Mouse (Mus musculus): ENCODE data around the gene Cfap43.
A peak's percentile ranks its signal among the peaks of the same experiment; 100 is the strongest.

Cfap43 gene

GRCm38 (mm10) chr19:47913344-47913743, 5.7 kb downstream of the Cfap43 start:
- DNase-seq: no peak

DNA sequence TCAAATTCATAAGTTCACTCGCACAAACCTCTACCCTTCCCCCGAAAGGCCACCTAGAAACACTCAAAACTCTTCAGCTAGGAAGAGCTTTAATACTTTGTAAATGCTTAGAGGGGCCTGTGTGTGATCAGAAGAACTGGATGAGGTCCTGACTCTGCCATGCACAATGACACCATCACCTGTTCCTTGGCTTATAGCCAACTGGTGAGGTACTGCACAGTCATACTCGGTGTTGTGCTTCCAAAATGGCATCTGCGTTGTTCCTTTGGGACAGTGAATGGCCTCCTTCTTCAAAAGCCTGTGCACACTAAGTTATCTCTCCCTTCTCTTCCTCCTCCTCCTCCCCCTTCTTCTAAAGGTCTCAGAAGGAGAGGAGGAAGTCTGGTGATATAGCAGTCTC, 8.3 kb downstream of the Cfap43 start:
- no peak for DNase-seq

- DNase-seq: no peak
These were observed 8.9 kb downstream of the Cfap43 start for GRCm38 (mm10) chr19:47910117-47910618.

DNA sequence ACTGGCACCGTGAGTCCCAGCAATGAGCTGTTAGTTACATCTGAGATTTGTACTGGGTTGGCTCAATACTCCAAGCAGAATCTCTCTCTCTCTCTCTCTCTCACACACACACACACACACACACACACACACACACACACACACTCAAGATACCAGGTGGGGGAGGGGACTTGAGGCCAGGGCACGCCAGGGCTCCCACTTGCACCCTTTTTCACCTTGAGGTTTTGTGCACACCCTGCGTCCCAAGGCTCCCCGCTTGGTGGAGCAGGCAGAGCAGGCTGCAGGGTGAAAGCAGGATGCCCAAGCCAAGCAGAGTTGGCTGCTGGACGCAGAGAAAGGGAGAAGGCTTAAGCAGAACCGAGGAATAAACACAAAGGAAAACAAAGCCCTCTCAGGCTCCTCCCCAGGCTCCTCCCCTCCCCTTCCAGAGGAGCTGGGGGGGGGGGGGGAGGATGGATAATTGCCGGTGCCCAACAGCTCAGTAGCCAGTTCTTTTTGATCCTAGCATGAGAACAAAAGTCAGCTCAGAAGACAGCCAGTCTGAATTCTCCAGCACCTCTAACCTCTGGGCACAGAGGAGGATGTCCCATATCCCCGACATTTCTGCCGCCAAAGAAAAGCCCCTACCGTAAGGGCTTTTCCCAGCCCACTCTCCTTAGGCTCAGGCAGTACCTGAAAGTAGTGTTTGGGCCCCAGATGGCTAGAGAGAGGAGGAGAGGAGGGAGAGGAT, 9.5 kb downstream of the Cfap43 start:
- DNase-seq: no peak

GRCm38 (mm10) chr19:47908961-47909371, 10.1 kb downstream of the Cfap43 start:
- no peak for DNase-seq

- DNase-seq: no peak
These were observed 11.5 kb downstream of the Cfap43 start for GRCm38 (mm10) chr19:47907596-47907995.

GRCm38 (mm10) chr19:47905603-47906002, 13.5 kb downstream of the Cfap43 start:
- DNase-seq: peak; percentile 38 to 47

GRCm38 (mm10) chr19:47905081-47905480, 14.0 kb downstream of the Cfap43 start:
- DNase-seq: peak in 1 of 2 experiments; percentile 5

- no peak for DNase-seq
These were observed 15.4 kb downstream of the Cfap43 start for GRCm38 (mm10) chr19:47903679-47904078.

DNA sequence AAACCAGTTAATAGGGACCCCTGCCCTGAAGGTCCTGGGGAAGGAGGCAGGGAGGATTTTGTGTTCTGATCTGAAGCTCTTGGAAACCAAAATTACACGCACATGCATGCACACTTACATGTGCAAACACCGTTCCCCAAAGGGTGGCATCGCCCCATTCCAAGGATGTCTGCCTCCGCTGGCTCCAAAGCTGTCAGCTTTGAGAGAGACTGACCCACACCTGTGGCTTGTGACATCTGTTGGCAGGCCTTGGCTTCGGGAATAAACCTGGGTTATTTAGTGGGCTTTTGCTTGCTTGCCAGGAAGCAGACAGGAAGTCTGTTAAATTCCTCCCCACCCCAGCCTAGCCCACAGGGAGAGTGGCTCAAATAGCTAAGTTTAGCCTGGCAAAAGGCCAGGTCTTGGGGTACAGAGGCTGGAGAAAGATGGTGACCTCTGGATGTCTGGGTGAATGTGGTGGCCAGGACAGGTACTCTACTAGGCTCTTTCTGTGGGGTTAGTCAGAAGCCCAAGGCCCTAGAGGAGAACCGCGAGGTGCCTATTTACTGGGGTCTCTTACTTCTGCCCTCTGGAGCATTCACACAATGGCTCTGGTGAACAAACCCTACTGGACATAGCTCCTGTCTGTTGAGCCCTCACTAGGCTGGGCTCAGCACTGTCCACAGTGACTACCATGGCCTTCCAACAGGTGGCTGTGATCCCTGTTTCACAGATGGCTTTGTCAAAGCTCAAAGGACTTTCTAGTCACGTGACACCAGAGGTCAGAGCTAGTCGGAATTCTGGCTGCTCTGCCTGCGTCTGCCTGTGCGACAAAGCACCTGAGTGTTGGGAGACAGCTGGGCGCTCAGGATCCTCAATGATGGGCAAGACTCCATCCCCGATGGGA, 16.5 kb downstream of the Cfap43 start:
- no peak for DNase-seq

- no peak for DNase-seq
These were observed 18.5 kb downstream of the Cfap43 start for GRCm38 (mm10) chr19:47900558-47900957.

GRCm38 (mm10) chr19:47900012-47900411, 19.1 kb downstream of the Cfap43 start:
- peak in 1 of 2 experiments; percentile 21 for DNase-seq

- DNase-seq: no peak
These were observed 20.5 kb downstream of the Cfap43 start for GRCm38 (mm10) chr19:47898472-47899079.

DNA sequence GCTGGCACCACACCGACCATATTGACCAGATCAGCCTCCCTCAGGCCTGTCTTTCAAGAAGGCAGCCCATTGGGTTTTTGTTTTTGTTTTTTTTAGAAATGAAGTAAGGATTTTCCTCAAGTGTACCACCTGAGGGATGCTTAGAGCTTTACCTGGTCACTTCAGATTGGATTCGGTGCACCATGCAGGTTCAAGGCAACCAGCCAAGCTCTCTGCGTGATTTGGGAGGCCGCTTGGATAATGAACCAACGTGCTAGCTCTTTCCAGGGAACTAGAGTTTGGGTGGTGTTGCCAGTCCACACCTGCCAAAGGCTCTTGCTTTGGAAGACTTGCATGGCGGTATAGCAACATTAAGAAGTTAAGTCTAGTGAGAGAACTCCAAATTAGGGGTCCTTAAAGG, 26.0 kb downstream of the Cfap43 start:
- no peak for DNase-seq

GRCm38 (mm10) chr19:47891562-47892312, 27.4 kb downstream of the Cfap43 start:
- DNase-seq: no peak

DNA sequence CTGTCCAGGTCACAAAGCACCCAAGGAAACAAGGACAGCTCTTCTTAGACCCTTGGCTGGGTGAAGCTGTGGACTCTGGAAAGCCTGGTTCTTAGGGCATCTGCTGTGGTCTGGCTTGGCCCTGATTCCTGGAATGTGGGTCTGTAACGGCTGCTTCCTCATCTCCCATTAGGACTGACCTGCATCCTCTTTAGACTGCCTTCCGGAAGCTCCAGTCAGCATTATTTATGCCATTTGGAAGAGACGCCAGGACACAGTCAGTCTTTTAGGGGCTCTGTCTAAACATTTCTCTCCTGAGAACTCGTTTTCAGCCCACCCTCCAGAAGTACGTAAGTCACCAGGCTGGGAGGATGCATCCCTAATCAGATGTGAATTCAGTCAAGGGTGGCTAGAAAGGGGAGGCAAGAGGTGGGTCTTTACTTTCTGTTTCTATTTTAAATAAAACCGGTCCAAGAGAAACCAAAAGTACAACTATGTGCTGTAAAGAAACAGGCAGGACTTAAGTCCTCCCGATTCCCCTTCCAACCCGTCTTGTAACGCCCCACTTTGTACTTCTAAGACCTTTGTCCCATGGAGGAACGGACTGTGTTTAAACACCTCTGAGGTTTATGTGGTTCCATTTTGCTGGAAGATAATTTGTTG, 28.5 kb downstream of the Cfap43 start:
- DNase-seq: no peak

DNA sequence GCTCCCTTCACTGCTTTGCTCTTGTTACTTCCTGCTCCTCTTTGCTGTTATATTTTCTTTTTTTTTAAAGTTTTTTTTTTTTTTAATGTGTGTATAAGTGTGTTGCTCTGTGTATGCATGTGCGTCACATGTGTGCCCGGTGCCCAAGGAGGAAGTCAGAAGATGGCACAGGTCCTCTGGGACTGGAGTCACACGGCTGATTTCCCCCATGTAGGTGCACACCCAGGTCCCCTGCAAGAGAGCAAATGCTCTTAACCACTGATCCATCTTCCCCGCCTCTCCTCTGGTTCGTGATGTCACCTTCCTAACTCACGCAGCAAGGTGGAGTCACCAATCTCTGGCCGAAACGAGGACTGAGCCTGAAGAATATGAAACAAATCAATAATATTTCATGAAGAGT, 31.1 kb downstream of the Cfap43 start:
- DNase-seq: peak; percentile 55 to 72

DNA sequence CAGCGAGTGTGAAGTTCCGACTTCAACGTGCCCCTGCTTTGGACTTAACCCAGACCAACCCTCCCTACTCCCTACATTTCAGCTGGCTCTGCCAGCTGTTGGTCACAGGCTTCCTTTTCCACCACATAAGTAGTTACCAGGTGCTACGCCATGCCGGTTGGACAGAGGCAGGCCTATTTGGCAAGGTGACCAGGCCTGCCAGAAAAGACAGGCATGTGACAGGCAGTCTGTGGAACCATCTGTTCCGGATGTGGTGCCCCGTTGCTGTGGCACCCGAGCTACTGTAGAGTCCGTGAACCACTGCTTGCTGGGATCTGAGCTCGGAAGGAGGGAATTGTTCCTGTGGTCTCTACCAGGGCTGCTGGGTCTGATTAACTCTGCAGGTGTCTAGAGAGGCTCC, 31.7 kb downstream of the Cfap43 start:
- peak; percentile 59 to 64 for DNase-seq

DNA sequence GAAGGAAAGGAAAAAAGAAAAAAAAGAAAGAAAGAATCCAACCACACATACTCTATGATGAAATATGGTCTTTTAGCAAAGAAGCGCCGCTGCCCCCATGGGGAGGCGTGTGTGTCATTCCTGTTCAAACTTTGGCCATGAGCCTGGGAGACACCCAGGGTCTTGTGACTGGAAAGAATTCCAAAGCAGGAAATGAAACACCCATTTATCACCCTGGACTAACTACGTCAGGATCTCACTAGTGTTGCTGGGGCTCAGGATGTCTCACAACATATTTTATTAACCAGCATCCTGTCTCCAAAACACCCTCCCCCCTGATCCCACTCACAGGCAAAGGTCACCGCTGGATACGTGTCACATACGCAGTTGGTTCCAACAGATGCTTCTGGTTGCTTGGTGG, 32.5 kb downstream of the Cfap43 start:
- no peak for DNase-seq

DNA sequence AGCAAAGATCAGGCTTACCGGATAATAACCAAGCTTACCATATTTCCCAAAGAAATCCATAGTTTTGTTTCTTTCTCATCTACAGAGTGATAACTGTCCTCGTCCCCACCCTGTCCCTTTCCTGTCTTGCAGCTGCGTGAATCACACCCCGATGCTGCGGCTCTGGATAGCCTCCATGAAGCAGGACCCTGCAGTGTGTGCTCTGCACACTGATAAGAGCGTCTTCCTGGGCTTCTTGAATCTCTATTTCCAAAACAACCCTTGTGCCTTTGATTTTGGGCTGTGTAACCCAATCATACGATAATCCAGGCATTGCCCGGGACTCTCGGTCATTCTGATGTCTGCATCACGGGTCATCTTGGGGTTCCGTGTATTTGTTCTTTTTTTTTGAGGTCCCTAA, 33.2 kb downstream of the Cfap43 start:
- no peak for DNase-seq

GRCm38 (mm10) chr19:47885191-47885743, 33.8 kb downstream of the Cfap43 start:
- no peak for DNase-seq
